Mouse (Mus musculus): ENCODE measurements around the gene Obsl1. TPM values are rescaled to one million over a fixed set of nuclear protein-coding genes. Genes with fewer than 3 reads are reported as not detected.

Gene Obsl1
- polyA plus RNA-seq (2012; rRNA removed): 20.7 and 26.1 TPM in 2 replicates

GRCm38 (mm10) chr1:75505956-75506831 is at the start of gene Obsl1:
Gene Obsl1 (minus strand): TSS chr1:75506452.
- Histone ChIP-seq H3K4me3 (replicated peaks; ENCODE audit: extremely low read depth, low read depth, low read length) (peak within 1 kb of the TSS; percentile 73), H3K4me1 (ENCODE audit: control insufficient read depth, insufficient read depth, low read length) (no peaks in the 10 kb centered on the region)
- WGBS: 1% methylated on average over 65 of the region's 65 CpGs
- peak; percentile 42 for DNase-seq
- TF ChIP-seq POLR2A (IDR thresholded peaks at IDR 0.05; ENCODE audit: borderline replicate concordance, extremely low read depth, low read depth, low read length) (no peak), CTCF (IDR thresholded peaks at IDR 0.05; ENCODE audit: insufficient read depth, low read length) (no peak)

- H3K4me1 ChIP-seq (ENCODE audit: control insufficient read depth, insufficient read depth, low read length): no peaks in the 10 kb centered on the region
- DNase-seq: no peak
- H3K4me3 ChIP-seq (replicated peaks; ENCODE audit: extremely low read depth, low read depth, low read length): no peak overlapping the region
- no peak for TF ChIP-seq CTCF (IDR thresholded peaks at IDR 0.05; ENCODE audit: insufficient read depth, low read length)
- no peak for TF ChIP-seq POLR2A (IDR thresholded peaks at IDR 0.05; ENCODE audit: borderline replicate concordance, extremely low read depth, low read depth, low read length)
- WGBS: 71% methylated on average over 7 of the region's 7 CpGs
These were observed 49.4 kb upstream of the Obsl1 start for GRCm38 (mm10) chr1:75555680-75556079.

- H3K4me1 ChIP-seq (ENCODE audit: control insufficient read depth, insufficient read depth, low read length): no peaks in the 10 kb centered on the region
- no peak for TF ChIP-seq CTCF (IDR thresholded peaks at IDR 0.05; ENCODE audit: insufficient read depth, low read length)
- no peak for TF ChIP-seq POLR2A (IDR thresholded peaks at IDR 0.05; ENCODE audit: borderline replicate concordance, extremely low read depth, low read depth, low read length)
- 69% methylated on average over 15 of the region's 15 CpGs for WGBS
- no peak overlapping the region for H3K4me3 ChIP-seq (replicated peaks; ENCODE audit: extremely low read depth, low read depth, low read length)
- no peak for DNase-seq
These were observed 44.3 kb upstream of the Obsl1 start for GRCm38 (mm10) chr1:75550586-75550985.

- WGBS: 74% methylated on average over 17 of the region's 17 CpGs
- no peak for TF ChIP-seq POLR2A (IDR thresholded peaks at IDR 0.05; ENCODE audit: borderline replicate concordance, extremely low read depth, low read depth, low read length)
- no peak overlapping the region for H3K4me3 ChIP-seq (replicated peaks; ENCODE audit: extremely low read depth, low read depth, low read length)
- no peaks in the 10 kb centered on the region for H3K4me1 ChIP-seq (ENCODE audit: control insufficient read depth, insufficient read depth, low read length)
- DNase-seq: no peak
These were observed 43.3 kb upstream of the Obsl1 start for GRCm38 (mm10) chr1:75549289-75550279.

GRCm38 (mm10) chr1:75548871-75549270 is 42.6 kb upstream of the Obsl1 start:
- no peak for TF ChIP-seq CTCF (IDR thresholded peaks at IDR 0.05; ENCODE audit: insufficient read depth, low read length)
- TF ChIP-seq POLR2A (IDR thresholded peaks at IDR 0.05; ENCODE audit: borderline replicate concordance, extremely low read depth, low read depth, low read length): no peak
- Histone ChIP-seq H3K4me3 (replicated peaks; ENCODE audit: extremely low read depth, low read depth, low read length) (no peak overlapping the region), H3K4me1 (ENCODE audit: control insufficient read depth, insufficient read depth, low read length) (no peaks in the 10 kb centered on the region)
- WGBS: 86% methylated on average over 17 of the region's 17 CpGs
- no peak for DNase-seq

GRCm38 (mm10) chr1:75548083-75548482 is 41.8 kb upstream of the Obsl1 start:
- TF ChIP-seq CTCF (IDR thresholded peaks at IDR 0.05; ENCODE audit: insufficient read depth, low read length) (no peak), POLR2A (IDR thresholded peaks at IDR 0.05; ENCODE audit: borderline replicate concordance, extremely low read depth, low read depth, low read length) (no peak)
- WGBS: 98% methylated on average over 3 of the region's 3 CpGs
- Histone ChIP-seq H3K4me3 (replicated peaks; ENCODE audit: extremely low read depth, low read depth, low read length) (no peak overlapping the region), H3K4me1 (ENCODE audit: control insufficient read depth, insufficient read depth, low read length) (no peaks in the 10 kb centered on the region)
- DNase-seq: no peak

- Histone ChIP-seq H3K4me3 (replicated peaks; ENCODE audit: extremely low read depth, low read depth, low read length) (no peak overlapping the region), H3K4me1 (ENCODE audit: control insufficient read depth, insufficient read depth, low read length) (no peaks in the 10 kb centered on the region)
- no peak for DNase-seq
- TF ChIP-seq CTCF (IDR thresholded peaks at IDR 0.05; ENCODE audit: insufficient read depth, low read length) (no peak), POLR2A (IDR thresholded peaks at IDR 0.05; ENCODE audit: borderline replicate concordance, extremely low read depth, low read depth, low read length) (no peak)
- 93% methylated on average over 13 of the region's 13 CpGs for WGBS
These were observed 41.1 kb upstream of the Obsl1 start for GRCm38 (mm10) chr1:75547351-75547750.

- H3K4me1 ChIP-seq (ENCODE audit: control insufficient read depth, insufficient read depth, low read length): no peaks in the 10 kb centered on the region
- 2% methylated on average over 61 of the region's 64 CpGs for WGBS
- TF ChIP-seq POLR2A (IDR thresholded peaks at IDR 0.05; ENCODE audit: borderline replicate concordance, extremely low read depth, low read depth, low read length): no peak
- TF ChIP-seq CTCF (IDR thresholded peaks at IDR 0.05; ENCODE audit: insufficient read depth, low read length): no peak
- H3K4me3 ChIP-seq (replicated peaks; ENCODE audit: extremely low read depth, low read depth, low read length): peak within 1 kb of the TSS; percentile 53
- DNase-seq: peak; percentile 65
These were observed 40.0 kb upstream of the Obsl1 start, which contains the start of gene Slc4a3 for GRCm38 (mm10) chr1:75545965-75546956. Gene Slc4a3 (plus strand): TSS chr1:75546266.
